Mouse (Mus musculus) lung, embryonic 16.5 days (tissue): Measurements from ENCODE around the gene Cox8a. TPM values are rescaled to one million over a fixed set of nuclear protein-coding genes. Genes with fewer than 3 reads are reported as not detected.

Experiments used
- ATAC-seq: fragments of 200-750 bp; cut with Nextera tagmentation; 2 replicates; pipeline ENCODE4 v1.8.0; 2017; ENCODE audit warnings: low read depth, mild to moderate bottlenecking, moderate library complexity
- H3K27ac ChIP-seq: fragments of 300-500 bp; sonication (generic); 2 replicates; pipeline ENCODE4 v1.5.1; 2014; ENCODE audit warnings: mild to moderate bottlenecking, control low read depth, low read length
- H3K27me3 ChIP-seq: fragments of 300-500 bp; sonication (generic); 2 replicates; pipeline ENCODE4 v1.6.1; 2014; ENCODE audit warnings: low read depth, low read length, mixed read lengths; ENCODE audit not compliant: control insufficient read depth, insufficient read depth
- H3K36me3 ChIP-seq: fragments of 300-500 bp; sonication (generic); 2 replicates; pipeline ENCODE4 v1.6.1; 2014; ENCODE audit warnings: low read length; ENCODE audit not compliant: control insufficient read depth, insufficient read depth
- H3K4me1 ChIP-seq: fragments of 300-500 bp; sonication (generic); replicated peaks from 2 replicates; pipeline ENCODE4 v1.6.1; 2014; ENCODE audit warnings: low read length, mixed read lengths; ENCODE audit not compliant: control insufficient read depth, insufficient read depth
- H3K4me2 ChIP-seq: fragments of 300-500 bp; sonication (generic); 2 replicates; pipeline ENCODE4 v1.6.1; 2014; ENCODE audit warnings: low read depth, low read length, control low read depth
- H3K4me3 ChIP-seq: fragments of 300-500 bp; sonication (generic); 2 replicates; pipeline ENCODE4 v1.5.1; 2014; ENCODE audit warnings: mild to moderate bottlenecking, low read length, control low read depth
- H3K9ac ChIP-seq: fragments of 300-500 bp; sonication (generic); 2 replicates; pipeline ENCODE4 v1.6.1; 2014; ENCODE audit warnings: low read length, control low read depth
- H3K9me3 ChIP-seq: fragments of 300-500 bp; sonication (generic); 2 replicates; pipeline ENCODE4 v1.6.1; 2016; ENCODE audit warnings: low read length; ENCODE audit not compliant: control insufficient read depth
- WGBS: fragments of 180-500 bp; shearing (Covaris S2); extraction: QIAGEN DNeasy Blood & Tissue Kit; methylation state at CpG from one replicate; pipeline ENCODE4 v1.1.7; 2014; 5-methylcytosine and 5-hydroxymethylcytosine counted together
- polyA plus RNA-seq: library from polyadenylated mRNA; unstranded; fragments of >200 nt; fragmentation: Nextera tagmentation; extraction: Ambion mirVana; gene quantifications from 2 replicates; pipeline ENCODE4 v1.2.1, GENCODE M21; 2015

The Cox8a gene
- polyA plus RNA-seq, 1 experiment from 2014 or later, result 899 TPM

DNA sequence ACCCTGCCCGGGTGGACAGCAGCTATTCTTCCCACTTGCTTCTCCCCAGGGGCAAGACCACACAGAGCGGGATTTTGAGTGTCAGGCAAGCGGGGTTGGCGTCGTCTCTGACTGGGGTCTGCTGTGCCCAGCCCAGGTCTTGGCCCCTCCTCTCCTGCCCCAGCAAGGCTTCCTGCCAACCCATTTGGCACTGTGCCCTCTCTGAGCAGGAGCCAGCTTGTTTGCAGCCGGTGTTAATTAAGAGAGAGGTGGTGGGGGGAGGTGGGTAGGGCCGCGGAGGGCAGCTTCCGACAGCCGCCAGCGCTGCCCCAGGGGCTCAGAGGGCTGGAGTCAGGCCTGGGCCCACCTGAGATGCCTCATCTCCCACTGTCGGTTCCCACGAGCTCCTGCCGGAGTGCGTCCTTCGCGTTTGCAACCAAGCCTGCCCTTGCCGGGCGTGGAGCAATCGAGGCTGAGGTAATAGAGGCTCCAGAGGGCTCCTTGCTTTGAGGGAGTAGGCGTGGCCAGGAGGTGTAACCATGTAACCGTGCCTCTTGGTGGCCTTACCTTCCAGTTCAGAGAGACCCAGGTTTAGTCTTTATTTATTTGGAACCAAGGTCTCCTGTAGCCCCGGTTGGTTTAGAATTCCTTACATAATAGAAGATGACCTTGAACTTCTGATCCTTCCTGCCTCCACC is 35.0 kb downstream of the Cox8a start:
- peaks cover 18% of the 10 kb centered on the region for H3K4me1 ChIP-seq
- peak; percentile 76 for ATAC-seq
- 7% methylated on average over 23 of the region's 23 CpGs for WGBS
- H3K9ac ChIP-seq, result peak overlapping the region; percentile 54
- H3K27ac ChIP-seq, result peak overlapping the region; percentile 50; the same call in 1 of the 2 replicates
- no peaks in the 10 kb centered on the region for H3K36me3 ChIP-seq
- H3K9me3 ChIP-seq, result no peaks in the 10 kb centered on the region
- peak overlapping the region; percentile 36 for H3K4me3 ChIP-seq
- H3K27me3 ChIP-seq, result peaks cover 8% of the 10 kb centered on the region
- H3K4me2 ChIP-seq, result peak overlapping the region; percentile 63

DNA sequence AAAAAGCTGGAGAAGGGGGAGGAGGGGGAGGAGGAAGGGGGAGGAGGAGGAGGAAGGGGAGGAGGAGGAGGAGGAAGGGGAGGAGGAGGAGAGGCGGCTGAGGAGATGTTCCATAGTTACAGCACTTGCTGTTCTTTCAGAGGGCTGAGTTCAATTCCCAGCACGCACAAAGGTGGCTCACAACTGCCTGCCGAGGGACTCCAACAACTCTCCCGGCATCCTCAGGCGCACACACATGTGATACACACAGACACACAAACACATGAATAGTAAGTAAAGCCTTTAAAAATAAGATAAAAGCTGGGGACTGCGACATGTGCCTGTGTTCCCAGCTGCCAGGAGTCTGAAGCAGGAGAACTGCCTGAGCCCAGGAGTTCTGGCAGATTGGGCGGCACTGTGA is 35.9 kb downstream of the Cox8a start:
- H3K4me2 ChIP-seq, result no peak overlapping the region
- no peaks in the 10 kb centered on the region for H3K9me3 ChIP-seq
- H3K4me1 ChIP-seq, result peaks cover 18% of the 10 kb centered on the region
- 61% methylated on average over 7 of the region's 7 CpGs for WGBS
- no peak overlapping the region for H3K4me3 ChIP-seq
- H3K36me3 ChIP-seq, result no peaks in the 10 kb centered on the region
- no peak for ATAC-seq
- peaks cover 8% of the 10 kb centered on the region for H3K27me3 ChIP-seq
- H3K9ac ChIP-seq, result no peak overlapping the region
- no peak overlapping the region for H3K27ac ChIP-seq

- H3K27me3 ChIP-seq, result peaks cover 8% of the 10 kb centered on the region
- H3K27ac ChIP-seq, result no peak overlapping the region
These were observed 36.5 kb downstream of the Cox8a start for GRCm38 (mm10) chr19:7180756-7181405.

DNA sequence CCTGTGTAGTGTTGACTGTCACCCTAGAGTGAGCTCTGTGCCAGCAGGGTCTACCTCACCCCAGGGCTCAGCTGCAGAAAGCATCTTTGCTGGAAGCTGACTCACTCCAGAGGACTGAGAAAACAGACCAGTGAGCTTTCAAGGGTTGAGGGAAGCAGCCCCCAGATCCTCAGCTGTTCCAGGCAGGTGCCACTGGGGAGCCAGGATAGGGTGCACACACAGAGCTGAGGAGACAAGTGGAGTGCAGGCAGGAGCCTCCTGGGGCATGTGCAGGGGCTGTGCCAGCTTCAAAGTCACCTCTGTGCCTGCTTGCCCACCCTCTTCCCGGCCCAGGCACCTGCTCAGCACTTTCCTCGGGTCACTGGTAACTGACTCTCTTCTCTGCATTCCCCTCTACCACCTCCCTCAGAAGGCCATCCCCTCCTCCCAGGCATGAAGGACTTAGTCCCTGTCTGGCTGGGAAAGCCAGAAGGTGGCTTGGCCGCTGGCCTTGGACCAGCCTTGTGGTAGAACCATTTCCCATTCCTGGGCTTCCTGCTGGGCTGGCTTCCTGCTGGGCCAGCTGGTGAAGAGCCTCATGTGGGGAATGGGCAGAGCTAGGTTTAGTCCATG is 38.5 kb downstream of the Cox8a start:
- Histone ChIP-seq H3K9me3 (no peaks in the 10 kb centered on the region), H3K36me3 (no peaks in the 10 kb centered on the region), H3K4me2 (no peak overlapping the region), H3K9ac (no peak overlapping the region), H3K4me3 (no peak overlapping the region), H3K4me1 (peaks cover 20% of the 10 kb centered on the region), H3K27me3 (peaks cover 6% of the 10 kb centered on the region), H3K27ac (no peak overlapping the region)
- no peak for ATAC-seq
- 41% methylated on average over 3 of the region's 3 CpGs for WGBS

More at GRCm38 (mm10) chr19:7180756-7181405, 36.5 kb downstream of the Cox8a start:
- no peaks in the 10 kb centered on the region for H3K9me3 ChIP-seq
- H3K36me3 ChIP-seq, result no peaks in the 10 kb centered on the region
- H3K9ac ChIP-seq, result no peak overlapping the region
- 86% methylated on average over 8 of the region's 8 CpGs for WGBS
- H3K4me3 ChIP-seq, result no peak overlapping the region
- ATAC-seq, result no peak
- peaks cover 19% of the 10 kb centered on the region for H3K4me1 ChIP-seq
- no peak overlapping the region for H3K4me2 ChIP-seq

DNA sequence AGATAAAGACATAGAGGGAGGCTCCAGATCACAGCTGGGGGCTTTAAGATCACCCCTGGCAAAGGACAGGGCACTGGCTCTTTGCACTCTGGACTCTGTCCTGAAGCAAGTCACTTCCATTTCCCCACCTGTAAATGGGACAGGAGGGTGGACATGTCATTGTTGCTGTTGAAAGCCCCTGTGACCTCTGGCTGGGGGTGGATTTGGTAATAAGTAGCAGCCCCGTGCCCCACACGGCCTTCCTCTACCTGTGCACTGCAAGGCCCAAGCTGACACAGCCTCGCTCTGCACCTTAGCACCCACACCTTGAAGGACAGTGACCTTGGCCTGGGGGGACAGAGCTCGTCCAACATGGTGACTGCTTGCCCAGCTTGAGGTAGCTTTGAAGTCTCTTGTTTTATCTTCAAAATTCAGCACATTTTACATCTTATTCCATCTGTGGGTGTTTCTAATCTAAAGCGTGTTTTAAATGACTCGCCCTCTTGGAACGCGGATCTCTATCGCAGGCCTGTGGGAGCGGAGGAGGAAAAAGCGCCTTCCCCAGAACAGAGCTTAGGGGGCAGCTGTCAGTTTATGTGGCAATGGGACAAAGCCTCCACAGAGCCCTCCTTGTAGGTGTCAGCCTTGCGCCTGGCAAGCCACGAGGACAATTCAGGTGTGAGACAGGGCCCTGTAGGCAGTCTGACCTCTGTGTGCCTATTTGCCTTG is 39.5 kb downstream of the Cox8a start:
- ATAC-seq, result no peak
- Histone ChIP-seq H3K36me3 (no peaks in the 10 kb centered on the region), H3K9me3 (no peaks in the 10 kb centered on the region), H3K4me1 (peaks cover 20% of the 10 kb centered on the region), H3K27me3 (peaks cover 2% of the 10 kb centered on the region; the same call in 1 of the 2 replicates), H3K4me3 (no peak overlapping the region), H3K9ac (no peak overlapping the region), H3K4me2 (no peak overlapping the region), H3K27ac (no peak overlapping the region)
- WGBS, result 54% methylated on average over 13 of the region's 13 CpGs

GRCm38 (mm10) chr19:7176041-7176696 is 41.2 kb downstream of the Cox8a start:
- Histone ChIP-seq H3K27ac (no peak overlapping the region), H3K27me3 (no peaks in the 10 kb centered on the region), H3K4me2 (no peak overlapping the region), H3K36me3 (no peaks in the 10 kb centered on the region), H3K4me3 (no peak overlapping the region), H3K9me3 (no peaks in the 10 kb centered on the region), H3K4me1 (peaks cover 18% of the 10 kb centered on the region), H3K9ac (no peak overlapping the region)
- 13% methylated on average over 11 of the region's 11 CpGs for WGBS
- ATAC-seq, result peak; percentile 32; the same call in 1 of the 2 replicates

GRCm38 (mm10) chr19:7172051-7172866 is 45.2 kb downstream of the Cox8a start:
- Histone ChIP-seq H3K27ac (no peak overlapping the region), H3K4me1 (peaks cover 11% of the 10 kb centered on the region), H3K27me3 (peaks cover 6% of the 10 kb centered on the region), H3K36me3 (no peaks in the 10 kb centered on the region), H3K9me3 (no peaks in the 10 kb centered on the region), H3K9ac (no peak overlapping the region), H3K4me2 (no peak overlapping the region), H3K4me3 (no peak overlapping the region)
- peak; percentile 91 for ATAC-seq
- 22% methylated on average over 13 of the region's 13 CpGs for WGBS

- H3K27ac ChIP-seq, result no peak overlapping the region
- no peaks in the 10 kb centered on the region for H3K36me3 ChIP-seq
- no peak overlapping the region for H3K4me3 ChIP-seq
- H3K9me3 ChIP-seq, result no peaks in the 10 kb centered on the region
- no peak overlapping the region for H3K9ac ChIP-seq
- ATAC-seq, result no peak
- 14% methylated on average over 8 of the region's 8 CpGs for WGBS
- peaks cover 14% of the 10 kb centered on the region for H3K27me3 ChIP-seq
- peaks cover 11% of the 10 kb centered on the region for H3K4me1 ChIP-seq
- H3K4me2 ChIP-seq, result no peak overlapping the region
These were observed 46.0 kb downstream of the Cox8a start for GRCm38 (mm10) chr19:7171447-7171846.
